Mouse (Mus musculus) erythroblast, embryonic 14.5 days (primary cell): ENCODE data around the gene Plet1. TPM values are rescaled to one million over a fixed set of nuclear protein-coding genes. Genes with fewer than 3 reads are reported as not detected.
A peak's percentile ranks its signal among the peaks of the same experiment; 100 is the strongest.

Experiments used
- H3K27me3 ChIP-seq: 2 replicates; pipeline ENCODE4 v1.6.1; 2012; ENCODE audit warnings: inconsistent platforms; ENCODE audit not compliant: control insufficient read depth
- H3K36me3 ChIP-seq: 2 replicates; pipeline ENCODE4 v1.6.1; 2012; ENCODE audit warnings: mild to moderate bottlenecking, inconsistent platforms; ENCODE audit not compliant: control insufficient read depth
- H3K4me1 ChIP-seq: 2 replicates; pipeline ENCODE4 v1.6.1; 2012; ENCODE audit warnings: inconsistent platforms; ENCODE audit not compliant: control insufficient read depth
- H3K4me3 ChIP-seq: replicated peaks from 2 replicates; pipeline ENCODE3; 2012; ENCODE audit warnings: moderate library complexity, mild to moderate bottlenecking, inconsistent platforms
- H3K9me3 ChIP-seq: 2 replicates; pipeline ENCODE4 v1.6.1; 2012; ENCODE audit warnings: low read length, inconsistent platforms, mixed read lengths; ENCODE audit not compliant: control insufficient read depth
- GATA1 ChIP-seq: IDR thresholded peaks from 2 replicates; pipeline ENCODE4 v1.6.1; 2012; ENCODE audit warnings: low read length, inconsistent platforms, mixed read lengths
- TAL1 ChIP-seq: IDR thresholded peaks from 3 replicates; pipeline ENCODE4 v1.6.1; 2012; ENCODE audit warnings: low read length, inconsistent platforms, mixed read lengths
- polyA plus RNA-seq: library from polyadenylated mRNA; stranded (reverse); fragments of >175 nt; gene quantifications from 2 replicates; pipeline ENCODE4 v1.2.3, GENCODE M21; 2012

The Plet1 gene
- polyA plus RNA-seq, 1 experiment = not detected

- no peaks in the 10 kb centered on the region for H3K36me3 ChIP-seq
- no peak overlapping the region for H3K4me3 ChIP-seq
- peaks cover 24% of the 10 kb centered on the region for H3K4me1 ChIP-seq
- TF ChIP-seq TAL1 = no peak
- TF ChIP-seq GATA1 = no peak
- no peaks in the 10 kb centered on the region for H3K27me3 ChIP-seq
- H3K9me3 ChIP-seq = no peaks in the 10 kb centered on the region
These were observed 5.5 kb downstream of the Plet1 start for GRCm38 (mm10) chr9:50499781-50500180.

- no peaks in the 10 kb centered on the region for H3K27me3 ChIP-seq
- H3K4me3 ChIP-seq = peak overlapping the region; percentile 49
- no peaks in the 10 kb centered on the region for H3K36me3 ChIP-seq
- no peaks in the 10 kb centered on the region for H3K9me3 ChIP-seq
- H3K4me1 ChIP-seq = peaks cover 22% of the 10 kb centered on the region
- no peak for TF ChIP-seq TAL1
- no peak for TF ChIP-seq GATA1
These were observed 6.2 kb downstream of the Plet1 start for GRCm38 (mm10) chr9:50500467-50500973.

GRCm38 (mm10) chr9:50500974-50501501 lies 6.7 kb downstream of the Plet1 start:
- no peaks in the 10 kb centered on the region for H3K36me3 ChIP-seq
- peak overlapping the region; percentile 49 for H3K4me3 ChIP-seq
- no peaks in the 10 kb centered on the region for H3K9me3 ChIP-seq
- peaks cover 17% of the 10 kb centered on the region for H3K4me1 ChIP-seq
- TF ChIP-seq TAL1 = no peak
- no peak for TF ChIP-seq GATA1
- H3K27me3 ChIP-seq = no peaks in the 10 kb centered on the region

GRCm38 (mm10) chr9:50502949-50503348 lies 8.6 kb downstream of the Plet1 start:
- H3K4me1 ChIP-seq = peaks cover 11% of the 10 kb centered on the region
- H3K36me3 ChIP-seq = no peaks in the 10 kb centered on the region
- no peak overlapping the region for H3K4me3 ChIP-seq
- H3K27me3 ChIP-seq = no peaks in the 10 kb centered on the region
- H3K9me3 ChIP-seq = no peaks in the 10 kb centered on the region
- TF ChIP-seq GATA1 (no peak), TAL1 (no peak)

- no peaks in the 10 kb centered on the region for H3K27me3 ChIP-seq
- no peak overlapping the region for H3K4me3 ChIP-seq
- H3K9me3 ChIP-seq = no peaks in the 10 kb centered on the region
- peaks cover 8% of the 10 kb centered on the region for H3K4me1 ChIP-seq
- TF ChIP-seq TAL1 (no peak), GATA1 (no peak)
- H3K36me3 ChIP-seq = no peaks in the 10 kb centered on the region
These were observed 11.1 kb downstream of the Plet1 start for GRCm38 (mm10) chr9:50505405-50505804.

- Histone ChIP-seq H3K4me3 (no peak overlapping the region), H3K9me3 (no peaks in the 10 kb centered on the region), H3K4me1 (no peaks in the 10 kb centered on the region), H3K27me3 (no peaks in the 10 kb centered on the region), H3K36me3 (no peaks in the 10 kb centered on the region)
- TF ChIP-seq TAL1 (no peak), GATA1 (no peak)
These were observed 13.2 kb downstream of the Plet1 start for GRCm38 (mm10) chr9:50507570-50507969.

GRCm38 (mm10) chr9:50515462-50515861 lies 21.1 kb downstream of the Plet1 start:
- H3K9me3 ChIP-seq = no peaks in the 10 kb centered on the region
- H3K4me3 ChIP-seq = no peak overlapping the region
- TF ChIP-seq GATA1 (no peak), TAL1 (no peak)
- peaks cover 1% of the 10 kb centered on the region; the same call in 1 of the 2 replicates for H3K36me3 ChIP-seq
- no peaks in the 10 kb centered on the region for H3K4me1 ChIP-seq
- no peaks in the 10 kb centered on the region for H3K27me3 ChIP-seq

GRCm38 (mm10) chr9:50518781-50519180 lies 24.5 kb downstream of the Plet1 start:
- no peak for TF ChIP-seq GATA1
- TF ChIP-seq TAL1 = no peak
- no peaks in the 10 kb centered on the region for H3K9me3 ChIP-seq

GRCm38 (mm10) chr9:50520748-50521147 lies 26.4 kb downstream of the Plet1 start:
- TF ChIP-seq GATA1 (no peak), TAL1 (no peak)
- Histone ChIP-seq H3K9me3 (no peaks in the 10 kb centered on the region), H3K4me3 (no peak overlapping the region), H3K4me1 (no peaks in the 10 kb centered on the region), H3K36me3 (peaks cover 29% of the 10 kb centered on the region), H3K27me3 (no peaks in the 10 kb centered on the region)

More at GRCm38 (mm10) chr9:50518781-50519180, 24.5 kb downstream of the Plet1 start:
- no peaks in the 10 kb centered on the region for H3K4me1 ChIP-seq
- H3K4me3 ChIP-seq = no peak overlapping the region
- H3K27me3 ChIP-seq = no peaks in the 10 kb centered on the region
- H3K36me3 ChIP-seq = peaks cover 13% of the 10 kb centered on the region

GRCm38 (mm10) chr9:50521562-50521961 lies 27.2 kb downstream of the Plet1 start:
- H3K4me3 ChIP-seq = no peak overlapping the region
- no peaks in the 10 kb centered on the region for H3K27me3 ChIP-seq
- H3K4me1 ChIP-seq = no peaks in the 10 kb centered on the region
- peaks cover 29% of the 10 kb centered on the region for H3K36me3 ChIP-seq
- no peaks in the 10 kb centered on the region for H3K9me3 ChIP-seq
- TF ChIP-seq GATA1 (no peak), TAL1 (no peak)
